Mouse (Mus musculus): ENCODE results near the gene Olfml2b. TPM values are rescaled to one million over a fixed set of nuclear protein-coding genes. Genes with fewer than 3 reads are reported as not detected.

The Olfml2b gene
- polyA plus RNA-seq, 1 experiment: 1.3 TPM

DNA sequence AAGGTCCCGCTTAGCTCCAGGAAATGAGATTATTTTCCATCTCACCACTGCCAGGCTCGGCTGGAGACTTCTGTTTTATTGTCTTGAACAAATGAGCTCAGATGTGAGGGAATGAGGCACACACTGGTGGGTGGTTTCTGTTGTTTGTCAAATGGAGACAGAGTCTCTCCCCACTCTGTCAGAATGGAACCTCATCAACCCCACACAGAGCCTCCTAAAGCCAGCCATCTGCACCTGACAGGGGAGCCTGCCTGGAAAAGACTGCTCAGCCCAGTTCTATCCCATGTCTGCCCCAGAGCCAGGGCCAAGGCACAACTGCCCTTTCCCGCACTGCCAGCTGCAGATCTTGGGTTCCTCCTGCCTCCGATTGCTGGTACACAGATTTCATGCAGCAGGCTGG is 34.5 kb downstream of the Olfml2b start:
- no peaks in the 10 kb centered on the region for H3K4me1 ChIP-seq (ENCODE audit: control insufficient read depth, insufficient read depth, low read length)

DNA sequence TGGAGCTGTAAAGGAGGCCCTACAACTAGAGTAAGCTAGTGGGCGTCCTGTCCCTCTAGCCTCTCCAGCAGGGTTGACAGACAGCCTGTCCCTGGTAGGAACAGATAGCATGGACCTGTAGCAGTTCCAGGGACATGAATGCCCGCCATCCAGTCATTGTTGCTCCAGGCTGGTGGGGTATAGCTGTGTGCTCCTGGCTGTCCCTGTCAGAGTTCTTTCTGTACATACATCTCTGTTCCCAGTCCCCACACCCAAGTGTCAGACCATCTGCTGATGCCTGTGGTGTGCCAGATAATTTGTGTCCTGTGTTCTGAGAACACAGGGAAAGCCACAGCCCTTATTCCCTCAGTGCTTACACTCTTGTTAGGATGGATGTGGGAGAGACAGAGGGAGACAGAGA is 35.3 kb downstream of the Olfml2b start:
- Histone ChIP-seq H3K36me3 (ENCODE audit: control insufficient read depth, insufficient read depth, low read length, poor library complexity, severe bottlenecking) (no peaks in the 10 kb centered on the region), H3K4me3 (ENCODE audit: low read depth, low read length) (no peak overlapping the region), H3K9me3 (replicated peaks; ENCODE audit: control insufficient read depth, insufficient read depth, low read length, poor library complexity, severe bottlenecking) (no peaks in the 10 kb centered on the region), H3K9ac (ENCODE audit: low read depth, poor library complexity, severe bottlenecking) (no peak overlapping the region), H3K4me1 (ENCODE audit: control insufficient read depth, insufficient read depth, low read length) (no peaks in the 10 kb centered on the region), H3K27ac (ENCODE audit: insufficient read depth, low read length) (no peak overlapping the region), H3K27me3 (ENCODE audit: control insufficient read depth, insufficient read depth, low read length, poor library complexity, severe bottlenecking) (no peaks in the 10 kb centered on the region)
- TF ChIP-seq POLR2A (IDR thresholded peaks at IDR 0.05; ENCODE audit: insufficient read depth, low read length): no peak
- no peak for TF ChIP-seq EP300 (IDR thresholded peaks at IDR 0.05; ENCODE audit: insufficient read depth, low read depth, low read length)
- no peak for TF ChIP-seq CTCF (IDR thresholded peaks at IDR 0.05; ENCODE audit: low read depth, low read length)

More for the DNA sequence above, 34.5 kb downstream of the Olfml2b start:
- Histone ChIP-seq H3K9me3 (replicated peaks; ENCODE audit: control insufficient read depth, insufficient read depth, low read length, poor library complexity, severe bottlenecking) (no peaks in the 10 kb centered on the region), H3K27me3 (ENCODE audit: control insufficient read depth, insufficient read depth, low read length, poor library complexity, severe bottlenecking) (no peaks in the 10 kb centered on the region), H3K9ac (ENCODE audit: low read depth, poor library complexity, severe bottlenecking) (no peak overlapping the region), H3K27ac (ENCODE audit: insufficient read depth, low read length) (no peak overlapping the region), H3K4me3 (ENCODE audit: low read depth, low read length) (no peak overlapping the region), H3K36me3 (ENCODE audit: control insufficient read depth, insufficient read depth, low read length, poor library complexity, severe bottlenecking) (no peaks in the 10 kb centered on the region)
- TF ChIP-seq CTCF (IDR thresholded peaks at IDR 0.05; ENCODE audit: low read depth, low read length) (no peak), EP300 (IDR thresholded peaks at IDR 0.05; ENCODE audit: insufficient read depth, low read depth, low read length) (no peak), POLR2A (IDR thresholded peaks at IDR 0.05; ENCODE audit: insufficient read depth, low read length) (no peak)

DNA sequence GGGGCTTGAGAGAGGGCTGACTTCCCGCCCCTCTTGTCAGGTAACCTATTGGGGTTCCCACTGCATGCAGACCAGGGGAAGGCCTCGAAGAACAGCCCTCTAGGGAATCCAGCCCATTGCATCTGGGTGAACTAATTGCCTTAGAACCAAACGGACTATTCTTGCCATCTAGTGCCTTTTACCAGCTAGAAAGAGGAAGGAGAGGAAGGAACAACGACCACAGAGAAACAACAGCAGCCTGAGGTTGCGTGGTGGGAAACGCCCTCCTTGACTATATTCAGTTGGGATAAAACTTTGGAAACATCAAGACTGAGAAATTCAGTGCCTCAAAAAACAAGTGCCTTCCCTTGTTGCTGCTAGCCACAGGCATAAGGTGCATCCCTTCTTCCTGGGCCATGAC is 39.5 kb downstream of the Olfml2b start:
- Histone ChIP-seq H3K27me3 (ENCODE audit: control insufficient read depth, insufficient read depth, low read length, poor library complexity, severe bottlenecking) (no peaks in the 10 kb centered on the region), H3K36me3 (ENCODE audit: control insufficient read depth, insufficient read depth, low read length, poor library complexity, severe bottlenecking) (no peaks in the 10 kb centered on the region), H3K4me1 (ENCODE audit: control insufficient read depth, insufficient read depth, low read length) (no peaks in the 10 kb centered on the region), H3K4me3 (ENCODE audit: low read depth, low read length) (no peak overlapping the region), H3K9me3 (replicated peaks; ENCODE audit: control insufficient read depth, insufficient read depth, low read length, poor library complexity, severe bottlenecking) (no peaks in the 10 kb centered on the region), H3K9ac (ENCODE audit: low read depth, poor library complexity, severe bottlenecking) (no peak overlapping the region), H3K27ac (ENCODE audit: insufficient read depth, low read length) (no peak overlapping the region)
- TF ChIP-seq CTCF (IDR thresholded peaks at IDR 0.05; ENCODE audit: low read depth, low read length) (no peak), EP300 (IDR thresholded peaks at IDR 0.05; ENCODE audit: insufficient read depth, low read depth, low read length) (no peak)

DNA sequence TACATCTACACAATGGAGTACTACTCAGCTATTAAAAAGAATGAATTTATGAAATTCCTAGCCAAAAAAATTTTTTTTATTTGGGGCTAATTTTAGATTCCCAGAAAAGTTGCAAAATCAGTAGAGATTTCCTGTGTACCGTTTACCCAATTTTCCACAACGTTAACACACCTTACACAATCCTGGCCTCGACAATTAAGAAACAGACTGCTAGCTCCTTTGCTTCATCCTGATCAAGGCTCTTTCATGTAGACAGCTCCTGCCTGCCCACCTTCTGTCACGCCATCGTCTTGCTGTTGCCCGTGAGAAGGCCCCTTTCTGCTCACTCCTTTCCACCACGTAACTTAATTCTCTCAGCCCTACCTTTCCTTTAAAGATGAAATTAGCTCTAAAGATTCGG is 45.4 kb downstream of the Olfml2b start:
- Histone ChIP-seq H3K4me3 (ENCODE audit: low read depth, low read length) (no peak overlapping the region), H3K27ac (ENCODE audit: insufficient read depth, low read length) (no peak overlapping the region), H3K9me3 (replicated peaks; ENCODE audit: control insufficient read depth, insufficient read depth, low read length, poor library complexity, severe bottlenecking) (no peaks in the 10 kb centered on the region), H3K9ac (ENCODE audit: low read depth, poor library complexity, severe bottlenecking) (no peak overlapping the region), H3K27me3 (ENCODE audit: control insufficient read depth, insufficient read depth, low read length, poor library complexity, severe bottlenecking) (no peaks in the 10 kb centered on the region), H3K4me1 (ENCODE audit: control insufficient read depth, insufficient read depth, low read length) (no peaks in the 10 kb centered on the region), H3K36me3 (ENCODE audit: control insufficient read depth, insufficient read depth, low read length, poor library complexity, severe bottlenecking) (no peaks in the 10 kb centered on the region)
- TF ChIP-seq POLR2A (IDR thresholded peaks at IDR 0.05; ENCODE audit: insufficient read depth, low read length) (no peak), CTCF (IDR thresholded peaks at IDR 0.05; ENCODE audit: low read depth, low read length) (no peak), EP300 (IDR thresholded peaks at IDR 0.05; ENCODE audit: insufficient read depth, low read depth, low read length) (no peak)

DNA sequence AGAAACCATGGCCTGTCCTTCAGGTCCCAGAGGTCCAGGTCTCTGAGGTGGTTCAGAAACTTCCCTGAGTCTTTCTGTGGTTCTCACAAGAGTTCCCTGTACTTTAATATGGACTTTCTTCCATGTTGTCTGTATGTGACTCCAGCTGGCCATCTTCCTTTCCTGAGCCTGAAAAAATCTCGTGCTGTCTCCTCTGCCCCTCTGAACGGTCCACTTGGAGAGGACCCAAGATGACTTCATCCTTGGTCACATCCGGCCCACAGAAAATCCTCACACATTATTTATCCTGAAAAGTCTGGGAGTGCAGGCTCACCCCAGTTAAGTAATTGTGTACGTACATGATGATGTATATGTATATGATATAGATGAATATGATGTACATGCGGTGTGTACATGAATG is 47.0 kb downstream of the Olfml2b start:
- Histone ChIP-seq H3K27ac (ENCODE audit: insufficient read depth, low read length) (no peak overlapping the region), H3K4me3 (ENCODE audit: low read depth, low read length) (no peak overlapping the region), H3K27me3 (ENCODE audit: control insufficient read depth, insufficient read depth, low read length, poor library complexity, severe bottlenecking) (no peaks in the 10 kb centered on the region), H3K9me3 (replicated peaks; ENCODE audit: control insufficient read depth, insufficient read depth, low read length, poor library complexity, severe bottlenecking) (no peaks in the 10 kb centered on the region), H3K4me1 (ENCODE audit: control insufficient read depth, insufficient read depth, low read length) (peaks cover 5% of the 10 kb centered on the region), H3K9ac (ENCODE audit: low read depth, poor library complexity, severe bottlenecking) (no peak overlapping the region), H3K36me3 (ENCODE audit: control insufficient read depth, insufficient read depth, low read length, poor library complexity, severe bottlenecking) (no peaks in the 10 kb centered on the region)
- TF ChIP-seq EP300 (IDR thresholded peaks at IDR 0.05; ENCODE audit: insufficient read depth, low read depth, low read length): no peak
- no peak for TF ChIP-seq CTCF (IDR thresholded peaks at IDR 0.05; ENCODE audit: low read depth, low read length)

- Histone ChIP-seq H3K27ac (ENCODE audit: insufficient read depth, low read length) (no peak overlapping the region), H3K36me3 (ENCODE audit: control insufficient read depth, insufficient read depth, low read length, poor library complexity, severe bottlenecking) (no peaks in the 10 kb centered on the region), H3K9ac (ENCODE audit: low read depth, poor library complexity, severe bottlenecking) (no peak overlapping the region), H3K4me3 (ENCODE audit: low read depth, low read length) (no peak overlapping the region), H3K9me3 (replicated peaks; ENCODE audit: control insufficient read depth, insufficient read depth, low read length, poor library complexity, severe bottlenecking) (no peaks in the 10 kb centered on the region), H3K27me3 (ENCODE audit: control insufficient read depth, insufficient read depth, low read length, poor library complexity, severe bottlenecking) (no peaks in the 10 kb centered on the region), H3K4me1 (ENCODE audit: control insufficient read depth, insufficient read depth, low read length) (peaks cover 11% of the 10 kb centered on the region)
- TF ChIP-seq EP300 (IDR thresholded peaks at IDR 0.05; ENCODE audit: insufficient read depth, low read depth, low read length) (no peak), CTCF (IDR thresholded peaks at IDR 0.05; ENCODE audit: low read depth, low read length) (no peak), POLR2A (IDR thresholded peaks at IDR 0.05; ENCODE audit: insufficient read depth, low read length) (no peak)
Measured at GRCm38 (mm10) chr1:170694821-170695291, 50.5 kb downstream of the Olfml2b start.
